Mouse (Mus musculus) embryonic facial prominence, embryonic 12.5 days (tissue): ENCODE data around the gene Btbd3. TPM values are rescaled to one million over a fixed set of nuclear protein-coding genes. Genes with fewer than 3 reads are reported as not detected.

Source experiments
- ATAC-seq: fragments of 200-750 bp; cut with Nextera tagmentation; 2 replicates; pipeline ENCODE4 v1.8.0; 2017; ENCODE audit not compliant: insufficient number of reproducible peaks, insufficient read depth, low FRiP score, low TSS enrichment
- H3K27ac ChIP-seq: fragments of 300-500 bp; sonication (generic); 2 replicates; pipeline ENCODE4 v1.5.1; 2016; ENCODE audit warnings: mild to moderate bottlenecking
- H3K27me3 ChIP-seq: fragments of 300-500 bp; sonication (generic); 2 replicates; pipeline ENCODE4 v1.6.1; 2016; ENCODE audit warnings: mild to moderate bottlenecking, moderate library complexity
- H3K36me3 ChIP-seq: fragments of 300-500 bp; sonication (generic); 2 replicates; pipeline ENCODE4 v1.6.1; 2016; ENCODE audit warnings: mild to moderate bottlenecking
- H3K4me1 ChIP-seq: fragments of 300-500 bp; sonication (generic); 2 replicates; pipeline ENCODE4 v1.6.1; 2016
- H3K4me2 ChIP-seq: fragments of 300-500 bp; sonication (generic); replicated peaks from 2 replicates; pipeline ENCODE4 v1.6.1; 2016; ENCODE audit warnings: mild to moderate bottlenecking, moderate library complexity
- H3K4me3 ChIP-seq: fragments of 300-500 bp; sonication (generic); 2 replicates; pipeline ENCODE4 v1.5.1; 2016; ENCODE audit warnings: mild to moderate bottlenecking
- H3K9ac ChIP-seq: fragments of 300-500 bp; sonication (generic); 2 replicates; pipeline ENCODE4 v1.6.1; 2016; ENCODE audit warnings: mild to moderate bottlenecking, moderate library complexity
- H3K9me3 ChIP-seq: fragments of 300-500 bp; sonication (generic); 2 replicates; pipeline ENCODE4 v1.6.1; 2016; ENCODE audit warnings: mild to moderate bottlenecking, moderate library complexity
- WGBS: fragments of 180-500 bp; shearing (Covaris S2); methylation state at CpG from one replicate; pipeline ENCODE4 v1.1.7; 2016; 5-methylcytosine and 5-hydroxymethylcytosine counted together
- polyA plus RNA-seq: library from polyadenylated mRNA; unstranded; fragments of >200 nt; fragmentation: Nextera tagmentation; extraction: Ambion mirVana; gene quantifications from 2 replicates; pipeline ENCODE4 v1.2.1, GENCODE M21; 2016

The Btbd3 gene
- polyA plus RNA-seq, 1 experiment from 2014 or later = 16.9 TPM

- no peaks in the 10 kb centered on the region for H3K27me3 ChIP-seq
- 22% methylated on average over 13 of the region's 13 CpGs for WGBS
- ATAC-seq = no peak
- H3K4me2 ChIP-seq = no peak overlapping the region
- peaks cover 27% of the 10 kb centered on the region for H3K4me1 ChIP-seq
- no peak overlapping the region for H3K9ac ChIP-seq
- no peaks in the 10 kb centered on the region for H3K9me3 ChIP-seq
- no peaks in the 10 kb centered on the region for H3K36me3 ChIP-seq
- no peak overlapping the region for H3K27ac ChIP-seq
- no peak overlapping the region for H3K4me3 ChIP-seq
Observed at GRCm38 (mm10) chr2:138265356-138266005, 9.1 kb downstream of the Btbd3 start.

DNA sequence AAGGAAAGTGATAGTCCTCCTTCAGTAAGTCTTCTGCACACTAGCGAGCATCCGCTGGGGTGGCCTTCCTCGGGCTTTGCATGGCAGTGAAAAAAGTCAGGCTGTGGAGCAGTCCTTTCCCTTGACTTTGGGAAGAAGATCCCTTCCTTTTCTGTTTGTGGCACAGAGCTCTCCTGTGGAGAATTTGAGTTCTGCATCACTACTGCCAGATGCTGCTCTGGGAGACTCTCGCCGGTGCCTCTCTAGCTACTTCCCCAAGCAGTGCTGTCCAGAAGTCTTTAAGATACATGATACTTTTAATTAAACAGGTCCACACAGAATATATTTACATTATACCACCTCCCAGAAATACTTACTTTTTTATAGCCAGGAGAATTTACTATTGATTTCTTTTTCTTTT lies 10.3 kb downstream of the Btbd3 start:
- no peak overlapping the region for H3K4me2 ChIP-seq
- no peak overlapping the region for H3K27ac ChIP-seq
- H3K4me3 ChIP-seq = no peak overlapping the region
- peaks cover 22% of the 10 kb centered on the region for H3K4me1 ChIP-seq
- no peak overlapping the region for H3K9ac ChIP-seq
- 63% methylated on average over 5 of the region's 5 CpGs for WGBS
- ATAC-seq = no peak
- H3K27me3 ChIP-seq = no peaks in the 10 kb centered on the region
- no peaks in the 10 kb centered on the region for H3K9me3 ChIP-seq
- no peaks in the 10 kb centered on the region for H3K36me3 ChIP-seq

DNA sequence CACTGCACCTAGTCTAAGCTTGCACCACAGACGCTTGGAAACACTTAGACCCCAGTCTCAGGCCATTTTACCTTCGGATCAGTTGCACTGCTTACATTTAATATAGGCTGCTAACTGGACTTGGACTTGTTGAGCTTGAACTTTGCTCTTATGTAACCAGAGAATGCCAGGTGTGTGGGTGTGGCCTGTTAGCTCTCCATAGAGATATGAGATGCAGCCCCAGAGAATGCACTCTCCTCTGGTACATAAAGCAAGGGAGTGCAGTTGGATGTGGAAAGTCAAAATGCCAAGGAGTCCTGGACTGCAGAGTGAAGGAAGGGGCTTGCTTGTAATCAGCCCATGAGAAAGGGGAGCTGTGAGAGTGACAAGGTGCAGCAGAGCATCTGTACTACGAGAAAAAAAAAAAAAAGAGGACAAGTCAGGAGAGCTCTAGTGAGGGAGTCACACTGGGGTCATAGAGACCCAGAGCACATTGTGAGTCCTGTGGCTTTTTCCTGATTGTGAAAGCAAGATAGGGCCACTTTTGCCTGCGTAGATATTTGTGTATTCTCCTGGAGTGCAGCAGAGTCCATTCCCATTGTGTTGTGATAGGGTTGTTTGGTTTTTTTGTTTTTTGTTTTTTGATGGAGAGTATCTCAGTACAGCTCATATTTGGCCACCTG lies 11.6 kb downstream of the Btbd3 start:
- H3K27ac ChIP-seq = 0 out of 2 replicates have a peak overlapping the region, but pooled peaks have one; percentile 3
- no peak overlapping the region for H3K4me2 ChIP-seq
- H3K36me3 ChIP-seq = no peaks in the 10 kb centered on the region
- 53% methylated on average over 4 of the region's 4 CpGs for WGBS
- H3K27me3 ChIP-seq = no peaks in the 10 kb centered on the region
- no peak overlapping the region for H3K4me3 ChIP-seq
- H3K9me3 ChIP-seq = no peaks in the 10 kb centered on the region
- H3K4me1 ChIP-seq = peaks cover 22% of the 10 kb centered on the region
- no peak for ATAC-seq
- H3K9ac ChIP-seq = no peak overlapping the region

- no peak overlapping the region for H3K4me3 ChIP-seq
- H3K9ac ChIP-seq = no peak overlapping the region
- no peak overlapping the region for H3K4me2 ChIP-seq
- peaks cover 28% of the 10 kb centered on the region for H3K4me1 ChIP-seq
- ATAC-seq = no peak
- H3K36me3 ChIP-seq = no peaks in the 10 kb centered on the region
- no peak overlapping the region for H3K27ac ChIP-seq
- no peaks in the 10 kb centered on the region for H3K27me3 ChIP-seq
- no peaks in the 10 kb centered on the region for H3K9me3 ChIP-seq
Observed at GRCm38 (mm10) chr2:138269330-138269729, 13.0 kb downstream of the Btbd3 start.

DNA sequence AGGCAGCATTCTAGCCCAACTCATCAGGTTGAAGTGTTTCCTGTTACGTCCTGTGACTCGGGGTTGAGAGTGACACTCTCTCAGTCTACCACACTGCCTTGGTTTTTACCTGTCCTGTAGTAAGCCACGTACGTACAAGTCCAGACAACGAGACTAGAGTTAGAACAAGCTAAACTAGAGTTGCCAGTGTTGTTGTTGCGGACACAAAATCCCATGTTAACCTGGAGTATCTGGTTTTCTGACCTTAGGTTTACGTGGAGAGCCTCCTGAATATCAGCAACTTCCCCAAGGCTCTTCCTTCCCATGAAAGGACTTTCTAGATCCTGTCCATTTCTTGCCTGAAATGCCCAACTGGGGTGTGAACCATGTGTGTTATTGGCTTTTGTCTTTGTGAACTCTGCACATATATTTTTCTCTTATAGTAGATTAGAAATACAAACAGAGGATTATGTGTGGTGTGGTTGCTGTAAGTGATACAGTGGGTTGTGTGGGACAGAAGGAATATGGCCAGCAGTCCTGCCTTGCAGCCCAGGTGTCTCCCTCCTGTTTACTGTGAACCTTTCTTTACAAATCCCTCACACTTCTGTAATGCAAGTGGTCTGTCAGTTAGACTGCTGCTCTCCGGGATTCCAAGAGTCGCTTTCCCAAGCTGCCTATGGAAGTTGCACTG lies 17.2 kb downstream of the Btbd3 start:
- Histone ChIP-seq H3K4me1 (peaks cover 29% of the 10 kb centered on the region), H3K36me3 (no peaks in the 10 kb centered on the region), H3K27me3 (no peaks in the 10 kb centered on the region), H3K9me3 (no peaks in the 10 kb centered on the region), H3K4me3 (no peak overlapping the region), H3K27ac (no peak overlapping the region), H3K4me2 (no peak overlapping the region), H3K9ac (no peak overlapping the region)
- no peak for ATAC-seq
- 86% methylated on average over 9 of the region's 9 CpGs for WGBS

DNA sequence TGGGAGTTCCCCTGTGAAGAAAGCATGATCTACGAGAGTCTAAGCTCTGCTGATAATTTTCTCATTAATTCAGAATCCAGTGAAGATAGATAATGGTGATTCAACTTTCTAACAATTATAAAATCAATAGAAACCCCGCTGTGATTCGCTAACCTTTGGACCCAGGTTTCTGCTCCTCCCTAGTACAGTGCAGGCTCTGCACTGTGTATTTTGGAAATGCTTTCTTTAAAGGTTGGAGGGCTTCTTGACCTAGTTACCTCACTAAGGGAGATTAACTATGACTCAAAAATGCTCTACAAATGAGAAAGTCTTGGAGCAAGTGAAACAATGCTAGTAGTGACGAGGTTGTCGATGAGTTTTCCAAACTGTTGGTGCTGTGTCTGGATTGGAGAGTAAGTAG lies 17.7 kb downstream of the Btbd3 start:
- no peak for ATAC-seq
- WGBS = 87% methylated on average over 5 of the region's 5 CpGs
- Histone ChIP-seq H3K27ac (no peak overlapping the region), H3K36me3 (no peaks in the 10 kb centered on the region), H3K4me3 (no peak overlapping the region), H3K4me1 (peaks cover 35% of the 10 kb centered on the region), H3K9ac (no peak overlapping the region), H3K4me2 (no peak overlapping the region), H3K27me3 (no peaks in the 10 kb centered on the region), H3K9me3 (no peaks in the 10 kb centered on the region)

GRCm38 (mm10) chr2:138277842-138278691 lies 21.7 kb downstream of the Btbd3 start:
- peak overlapping the region; percentile 34 for H3K4me3 ChIP-seq
- H3K9ac ChIP-seq = no peak overlapping the region
- peak; percentile 83 for ATAC-seq
- 0 out of 2 replicates have a peak overlapping the region, but pooled peaks have one; percentile 57 for H3K27ac ChIP-seq
- H3K4me2 ChIP-seq = peak overlapping the region; percentile 50
- no peaks in the 10 kb centered on the region for H3K27me3 ChIP-seq
- 11% methylated on average over 17 of the region's 17 CpGs for WGBS
- H3K9me3 ChIP-seq = no peaks in the 10 kb centered on the region
- H3K4me1 ChIP-seq = peaks cover 51% of the 10 kb centered on the region
- H3K36me3 ChIP-seq = peaks cover 6% of the 10 kb centered on the region; the same call in 1 of the 2 replicates

DNA sequence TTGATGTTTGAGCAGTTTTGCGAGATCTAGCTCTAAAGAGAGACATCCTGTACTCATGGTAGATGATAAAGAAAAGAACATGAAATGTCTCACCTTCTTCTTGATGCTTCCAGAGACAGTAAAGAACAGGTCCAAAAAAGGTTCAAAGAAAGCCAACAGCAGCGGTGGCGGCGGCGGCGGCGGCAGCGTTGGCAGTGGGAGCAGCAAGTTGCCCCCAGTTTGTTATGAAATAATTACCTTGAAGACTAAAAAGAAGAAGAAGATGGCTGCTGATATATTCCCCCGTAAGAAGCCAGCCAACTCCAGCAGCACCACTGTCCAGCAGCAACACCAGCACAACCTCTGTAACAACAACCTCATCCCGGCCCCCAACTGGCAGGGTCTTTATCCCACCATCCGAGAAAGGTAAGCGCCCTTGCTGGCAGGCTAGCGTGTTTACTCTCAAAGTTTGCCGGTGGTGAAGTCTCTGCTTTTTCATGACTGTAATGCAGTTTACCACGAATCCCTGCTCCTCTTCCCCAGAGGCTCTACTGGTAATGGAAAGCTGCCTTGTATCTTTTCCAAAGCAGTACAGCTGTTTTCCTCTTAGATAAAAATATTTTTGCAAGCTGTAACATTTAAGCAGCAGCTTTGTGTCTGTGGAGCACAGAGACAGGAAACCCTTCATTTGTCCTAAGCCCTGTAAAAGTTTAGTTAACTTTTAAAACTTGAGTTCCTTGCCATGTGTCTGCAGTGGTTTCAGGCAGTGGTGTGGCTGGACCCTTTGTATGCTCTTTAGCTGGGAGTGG lies 22.7 kb downstream of the Btbd3 start:
- peak overlapping the region; percentile 50 for H3K4me2 ChIP-seq
- peaks cover 12% of the 10 kb centered on the region for H3K36me3 ChIP-seq
- no peaks in the 10 kb centered on the region for H3K9me3 ChIP-seq
- 59% methylated on average over 15 of the region's 15 CpGs for WGBS
- peak overlapping the region; percentile 34 for H3K4me3 ChIP-seq
- H3K27ac ChIP-seq = peak overlapping the region; percentile 63
- peak overlapping the region; percentile 19; the same call in 1 of the 2 replicates for H3K9ac ChIP-seq
- peaks cover 48% of the 10 kb centered on the region for H3K4me1 ChIP-seq
- H3K27me3 ChIP-seq = no peaks in the 10 kb centered on the region
- ATAC-seq = no peak

GRCm38 (mm10) chr2:138279641-138280040 lies 23.3 kb downstream of the Btbd3 start:
- Histone ChIP-seq H3K27me3 (no peaks in the 10 kb centered on the region), H3K36me3 (peaks cover 18% of the 10 kb centered on the region), H3K4me3 (peak overlapping the region; percentile 34), H3K9ac (no peak overlapping the region; the same call in 1 of the 2 replicates), H3K4me2 (peak overlapping the region; percentile 50), H3K4me1 (peaks cover 42% of the 10 kb centered on the region), H3K9me3 (no peaks in the 10 kb centered on the region), H3K27ac (peak overlapping the region; percentile 63)
- ATAC-seq = no peak
- 50% methylated on average over 11 of the region's 11 CpGs for WGBS

GRCm38 (mm10) chr2:138280225-138280711 lies 23.9 kb downstream of the Btbd3 start:
- Histone ChIP-seq H3K4me1 (peaks cover 41% of the 10 kb centered on the region), H3K36me3 (peaks cover 23% of the 10 kb centered on the region), H3K4me2 (peak overlapping the region; percentile 50), H3K9me3 (no peaks in the 10 kb centered on the region), H3K27ac (peak overlapping the region; percentile 63; the same call in 1 of the 2 replicates), H3K4me3 (peak overlapping the region; percentile 34), H3K9ac (peak overlapping the region; percentile 29; the same call in 1 of the 2 replicates), H3K27me3 (no peaks in the 10 kb centered on the region)
- no peak for ATAC-seq
- 39% methylated on average over 17 of the region's 17 CpGs for WGBS
